Mouse (Mus musculus): ENCODE measurements at regions not wholly inside any gene's neighbourhood (a gene's known extent, or its start where the extent isn't known, plus 50 kb on each side); places are given as distances from the start of the nearest gene placed in this dataset.

DNA sequence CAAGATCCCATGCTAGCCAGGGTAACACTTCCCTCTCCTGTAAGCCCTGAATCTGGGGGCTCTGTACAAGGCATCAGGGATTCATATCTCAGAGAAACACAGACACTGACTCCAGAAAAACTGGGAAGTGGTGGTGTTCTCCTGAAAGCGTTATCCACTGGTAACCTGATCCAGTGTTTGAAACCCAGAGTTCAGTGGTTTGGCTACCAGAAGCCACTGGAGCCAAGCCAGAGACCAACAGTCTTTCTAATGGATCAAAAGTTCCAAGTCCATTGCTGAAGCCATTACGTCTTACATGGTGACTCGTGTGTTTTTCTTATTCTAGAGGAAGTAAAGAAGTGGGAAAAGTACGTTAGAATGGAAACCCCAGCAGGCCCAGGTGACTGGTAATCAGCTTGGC is 125.6 kb downstream of the Dad1 start:
- no peak for TF ChIP-seq CTCF (IDR thresholded peaks at IDR 0.05; ENCODE audit: borderline replicate concordance, insufficient read depth, low read length)
- no peak for TF ChIP-seq POLR2A (IDR thresholded peaks at IDR 0.05; ENCODE audit: low read depth, low read length)
